Mouse (Mus musculus) liver, embryonic 12.5 days (tissue): ENCODE measurements around the gene Thap3. TPM values are rescaled to one million over a fixed set of nuclear protein-coding genes. Genes with fewer than 3 reads are reported as not detected.

Experiments
- ATAC-seq: fragments of 200-750 bp; cut with Nextera tagmentation; 2 replicates; pipeline ENCODE4 v1.8.0; 2017; ENCODE audit warnings: moderate number of reproducible peaks, mild to moderate bottlenecking, moderate library complexity
- H3K27ac ChIP-seq: fragments of 300-500 bp; sonication (generic); 2 replicates; pipeline ENCODE4 v1.5.1; 2016; ENCODE audit warnings: mild to moderate bottlenecking
- H3K27me3 ChIP-seq: fragments of 300-500 bp; sonication (generic); replicated peaks from 2 replicates; pipeline ENCODE4 v1.6.1; 2016; ENCODE audit warnings: mild to moderate bottlenecking, moderate library complexity
- H3K36me3 ChIP-seq: fragments of 300-500 bp; sonication (generic); 2 replicates; pipeline ENCODE4 v1.6.1; 2016; ENCODE audit warnings: mild to moderate bottlenecking, moderate library complexity
- H3K4me1 ChIP-seq: fragments of 300-500 bp; sonication (generic); 2 replicates; pipeline ENCODE4 v1.6.1; 2016
- H3K4me2 ChIP-seq: fragments of 300-500 bp; sonication (generic); 2 replicates; pipeline ENCODE4 v1.6.1; 2016; ENCODE audit warnings: mild to moderate bottlenecking, moderate library complexity
- H3K4me3 ChIP-seq: fragments of 300-500 bp; sonication (generic); 2 replicates; pipeline ENCODE4 v1.5.1; 2016; ENCODE audit warnings: mild to moderate bottlenecking, moderate library complexity
- H3K9ac ChIP-seq: fragments of 300-500 bp; sonication (generic); 2 replicates; pipeline ENCODE4 v1.6.1; 2016; ENCODE audit warnings: mild to moderate bottlenecking, moderate library complexity
- H3K9me3 ChIP-seq: fragments of 300-500 bp; sonication (generic); replicated peaks from 2 replicates; pipeline ENCODE4 v1.6.1; 2016; ENCODE audit warnings: mild to moderate bottlenecking, moderate library complexity
- WGBS: fragments of 180-500 bp; shearing (Covaris S2); methylation state at CpG from one replicate; pipeline ENCODE4 v1.1.7; 2016; ENCODE audit not compliant: insufficient replicate concordance; 5-methylcytosine and 5-hydroxymethylcytosine counted together
- polyA plus RNA-seq: library from polyadenylated mRNA; unstranded; fragments of >200 nt; fragmentation: Nextera tagmentation; extraction: Ambion mirVana; gene quantifications from 2 replicates; pipeline ENCODE4 v1.2.1, GENCODE M21; 2016

Thap3 gene
- polyA plus RNA-seq, 1 experiment from 2014 or later, result 10.0 TPM

- WGBS, result 23% methylated on average over 8 of the region's 8 CpGs
- peak overlapping the region; percentile 83 for H3K9ac ChIP-seq
- peak overlapping the region; percentile 100 for H3K4me2 ChIP-seq
- peak overlapping the region; percentile 91 for H3K4me3 ChIP-seq
- H3K36me3 ChIP-seq, result peaks cover 13% of the 10 kb centered on the region
- H3K27ac ChIP-seq, result no peak overlapping the region
- H3K4me1 ChIP-seq, result peaks cover 60% of the 10 kb centered on the region
- H3K9me3 ChIP-seq, result no peaks in the 10 kb centered on the region
- ATAC-seq, result no peak
- H3K27me3 ChIP-seq, result peaks cover 17% of the 10 kb centered on the region
Measured at GRCm38 (mm10) chr4:152007481-152008147, 18.8 kb upstream of the Thap3 start.

DNA sequence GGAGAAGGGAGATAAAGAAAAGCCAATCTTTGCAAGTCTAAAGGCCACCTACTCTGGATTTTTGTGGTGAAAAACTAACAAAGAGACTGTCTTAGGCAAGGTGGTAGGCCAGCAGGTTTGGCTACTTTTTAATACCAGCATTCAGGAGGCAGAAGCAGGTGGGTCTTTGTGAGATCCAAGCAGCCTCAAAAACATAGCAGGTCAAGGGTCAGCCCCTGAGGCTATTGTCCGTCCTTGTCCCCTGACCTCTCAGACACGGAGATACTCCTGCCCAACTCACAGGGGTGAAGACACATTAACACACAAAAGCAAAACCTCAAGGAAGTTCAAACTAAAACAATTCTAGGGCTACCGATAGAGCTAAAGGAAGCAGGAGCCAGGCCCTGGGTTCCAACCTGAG lies 18.0 kb upstream of the Thap3 start:
- Histone ChIP-seq H3K9me3 (no peaks in the 10 kb centered on the region), H3K9ac (no peak overlapping the region), H3K27me3 (peaks cover 17% of the 10 kb centered on the region), H3K4me3 (no peak overlapping the region), H3K4me1 (peaks cover 52% of the 10 kb centered on the region), H3K36me3 (peaks cover 5% of the 10 kb centered on the region), H3K4me2 (no peak overlapping the region), H3K27ac (no peak overlapping the region)
- ATAC-seq, result no peak
- 46% methylated on average over 3 of the region's 3 CpGs for WGBS

GRCm38 (mm10) chr4:152006137-152006536 lies 17.3 kb upstream of the Thap3 start:
- Histone ChIP-seq H3K27ac (no peak overlapping the region), H3K36me3 (no peaks in the 10 kb centered on the region), H3K9me3 (no peaks in the 10 kb centered on the region), H3K4me2 (no peak overlapping the region), H3K9ac (no peak overlapping the region), H3K27me3 (peaks cover 17% of the 10 kb centered on the region), H3K4me1 (peaks cover 45% of the 10 kb centered on the region), H3K4me3 (no peak overlapping the region)
- ATAC-seq, result no peak
- WGBS, result 55% methylated on average over 6 of the region's 6 CpGs

DNA sequence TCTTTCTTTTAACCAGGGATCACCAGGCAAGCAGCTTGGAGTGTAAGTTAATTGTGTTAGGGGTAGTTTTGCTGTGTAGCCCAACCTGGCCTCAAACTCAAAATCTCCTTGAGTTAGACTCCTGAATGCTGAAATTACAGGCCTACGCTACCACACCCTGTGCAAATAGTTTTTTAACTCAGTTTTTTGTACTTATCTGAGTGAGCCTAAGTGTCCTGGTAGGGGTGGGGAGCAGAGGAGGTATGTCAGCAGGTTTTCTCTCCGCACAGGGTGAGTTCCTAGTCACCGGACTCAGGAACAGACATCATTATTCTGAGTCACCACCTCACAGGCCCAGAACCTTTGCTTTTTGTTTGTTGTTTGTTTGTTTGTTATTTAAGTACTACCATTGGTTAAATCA lies 13.3 kb upstream of the Thap3 start:
- H3K36me3 ChIP-seq, result no peaks in the 10 kb centered on the region
- 76% methylated on average over 3 of the region's 3 CpGs for WGBS
- H3K27me3 ChIP-seq, result peaks cover 4% of the 10 kb centered on the region
- H3K4me2 ChIP-seq, result no peak overlapping the region
- no peaks in the 10 kb centered on the region for H3K9me3 ChIP-seq
- peaks cover 18% of the 10 kb centered on the region for H3K4me1 ChIP-seq
- no peak for ATAC-seq
- no peak overlapping the region for H3K27ac ChIP-seq
- H3K4me3 ChIP-seq, result no peak overlapping the region
- H3K9ac ChIP-seq, result no peak overlapping the region

- ATAC-seq, result no peak
- no peak overlapping the region for H3K9ac ChIP-seq
- H3K4me3 ChIP-seq, result no peak overlapping the region
- H3K4me1 ChIP-seq, result peaks cover 20% of the 10 kb centered on the region
- no peaks in the 10 kb centered on the region for H3K9me3 ChIP-seq
- H3K36me3 ChIP-seq, result no peaks in the 10 kb centered on the region
- no peak overlapping the region for H3K4me2 ChIP-seq
- no peak overlapping the region for H3K27ac ChIP-seq
- no peaks in the 10 kb centered on the region; the same call in 1 of the 2 replicates for H3K27me3 ChIP-seq
- WGBS, result 48% methylated on average over 4 of the region's 4 CpGs
Measured at GRCm38 (mm10) chr4:152001335-152001734, 12.5 kb upstream of the Thap3 start.

GRCm38 (mm10) chr4:152000906-152001305 lies 12.1 kb upstream of the Thap3 start:
- no peak for ATAC-seq
- Histone ChIP-seq H3K9me3 (no peaks in the 10 kb centered on the region), H3K36me3 (no peaks in the 10 kb centered on the region), H3K4me3 (no peak overlapping the region), H3K4me1 (peaks cover 20% of the 10 kb centered on the region), H3K27ac (no peak overlapping the region), H3K27me3 (no peaks in the 10 kb centered on the region), H3K4me2 (no peak overlapping the region), H3K9ac (no peak overlapping the region)
- 53% methylated on average over 4 of the region's 4 CpGs for WGBS

- H3K36me3 ChIP-seq, result no peaks in the 10 kb centered on the region
Measured at GRCm38 (mm10) chr4:151999481-151999880, 10.7 kb upstream of the Thap3 start.

GRCm38 (mm10) chr4:151997701-151998100 lies 8.9 kb upstream of the Thap3 start:
- ATAC-seq, result no peak
- peak overlapping the region; percentile 94 for H3K4me2 ChIP-seq
- H3K4me1 ChIP-seq, result peaks cover 32% of the 10 kb centered on the region
- H3K27ac ChIP-seq, result 0 out of 2 replicates have a peak overlapping the region, but pooled peaks have one; percentile 1
- 47% methylated on average over 3 of the region's 3 CpGs for WGBS
- peak overlapping the region; percentile 91 for H3K4me3 ChIP-seq
- peak overlapping the region; percentile 94; the same call in 1 of the 2 replicates for H3K9ac ChIP-seq
- peaks cover 3% of the 10 kb centered on the region for H3K36me3 ChIP-seq
- no peaks in the 10 kb centered on the region for H3K9me3 ChIP-seq
- peaks cover 26% of the 10 kb centered on the region for H3K27me3 ChIP-seq

More at GRCm38 (mm10) chr4:151999481-151999880, 10.7 kb upstream of the Thap3 start:
- H3K9ac ChIP-seq, result no peak overlapping the region
- H3K27ac ChIP-seq, result no peak overlapping the region
- H3K9me3 ChIP-seq, result no peaks in the 10 kb centered on the region
- ATAC-seq, result no peak
- no peak overlapping the region for H3K4me2 ChIP-seq
- H3K4me3 ChIP-seq, result no peak overlapping the region
- peaks cover 9% of the 10 kb centered on the region for H3K27me3 ChIP-seq
- 38% methylated on average over 3 of the region's 3 CpGs for WGBS
- peaks cover 22% of the 10 kb centered on the region for H3K4me1 ChIP-seq

DNA sequence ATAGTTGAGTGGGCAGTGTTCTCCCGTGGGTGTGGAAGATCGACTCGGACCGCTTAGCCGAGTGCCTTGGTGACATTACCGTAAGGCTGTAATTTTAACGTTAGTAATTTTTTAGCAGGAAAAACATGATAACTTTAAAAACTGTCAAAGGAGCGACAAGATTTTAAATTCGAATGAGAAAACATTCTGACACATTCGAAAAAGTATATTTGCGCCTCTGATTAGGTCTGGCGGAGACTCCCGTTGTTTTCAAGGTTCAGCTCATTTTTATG lies 8.1 kb upstream of the Thap3 start:
- WGBS, result 6% methylated on average over 13 of the region's 13 CpGs
- Histone ChIP-seq H3K4me2 (peak overlapping the region; percentile 94), H3K4me1 (peaks cover 32% of the 10 kb centered on the region), H3K9ac (peak overlapping the region; percentile 94), H3K36me3 (peaks cover 11% of the 10 kb centered on the region), H3K27me3 (peaks cover 34% of the 10 kb centered on the region), H3K27ac (peak overlapping the region; percentile 93), H3K4me3 (peak overlapping the region; percentile 91), H3K9me3 (no peaks in the 10 kb centered on the region)
- no peak for ATAC-seq

- Histone ChIP-seq H3K4me3 (peak within 1 kb of the TSS; percentile 91), H3K9me3 (no peaks in the 10 kb centered on the region), H3K27ac (peak within 1 kb of the TSS; percentile 93), H3K27me3 (peaks cover 38% of the 10 kb centered on the region), H3K9ac (peak within 1 kb of the TSS; percentile 94), H3K36me3 (peaks cover 16% of the 10 kb centered on the region), H3K4me2 (peak within 1 kb of the TSS; percentile 94), H3K4me1 (peaks cover 32% of the 10 kb centered on the region)
- 1% methylated on average over 94 of the region's 94 CpGs for WGBS
- peak; percentile 95 for ATAC-seq
Measured at GRCm38 (mm10) chr4:151996173-151996950, 7.6 kb upstream of the Thap3 start, which contains the start of gene Phf13. Phf13 (minus strand) TSS chr4:151996258.

DNA sequence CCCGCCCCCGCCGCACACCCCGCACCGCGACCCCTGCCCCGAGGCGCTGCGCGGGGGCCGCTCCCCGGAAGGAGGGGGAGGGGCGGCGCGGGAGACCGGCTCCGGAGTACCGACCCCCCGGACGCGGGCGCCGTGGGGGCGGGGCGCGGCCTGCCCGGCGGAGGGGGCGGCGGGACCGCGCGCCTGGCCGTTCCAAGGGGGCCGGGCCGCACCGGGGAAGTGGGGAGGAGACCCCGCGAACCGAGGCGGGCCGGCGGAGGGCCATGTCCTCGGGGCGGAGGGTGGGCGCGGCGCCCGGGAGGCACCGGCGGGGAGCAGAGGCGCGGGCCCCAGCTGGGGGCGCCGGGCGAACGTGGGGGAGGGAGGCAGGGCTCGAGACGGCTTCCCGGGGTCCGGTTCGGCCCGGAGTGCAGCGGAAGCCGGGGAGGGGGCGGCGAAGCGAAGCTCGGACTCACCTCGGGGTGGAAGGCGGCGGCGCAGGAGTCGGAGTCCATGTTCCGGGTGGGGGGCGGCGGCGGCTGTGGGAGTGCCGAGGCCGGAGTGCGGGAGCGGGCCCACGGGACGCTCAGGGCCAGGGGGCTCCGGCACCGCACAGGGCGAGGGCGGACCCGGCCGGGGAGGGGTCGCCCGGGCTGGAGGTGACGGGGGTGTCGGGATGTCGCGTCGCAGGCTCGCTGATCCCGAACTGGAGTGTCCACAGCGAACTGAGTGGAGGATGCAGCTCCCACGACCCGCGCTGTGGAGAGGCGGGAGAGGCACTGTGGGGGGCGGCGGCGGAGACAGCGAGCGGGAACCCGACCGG lies 6.8 kb upstream of the Thap3 start:
- under 1% methylated on average over 75 of the region's 111 CpGs for WGBS
- peaks cover 45% of the 10 kb centered on the region for H3K27me3 ChIP-seq
- peaks cover 24% of the 10 kb centered on the region for H3K36me3 ChIP-seq
- peak overlapping the region; percentile 69 for H3K27ac ChIP-seq
- peak overlapping the region; percentile 91 for H3K4me3 ChIP-seq
- peak overlapping the region; percentile 94 for H3K4me2 ChIP-seq
- peaks cover 32% of the 10 kb centered on the region for H3K4me1 ChIP-seq
- no peak; the same call in 1 of the 2 replicates for ATAC-seq
- H3K9me3 ChIP-seq, result no peaks in the 10 kb centered on the region
- peak overlapping the region; percentile 94 for H3K9ac ChIP-seq
